Mouse (Mus musculus) intestine, embryonic 15.5 days (tissue): ENCODE measurements around the gene Zfp692. TPM values are rescaled to one million over a fixed set of nuclear protein-coding genes. Genes with fewer than 3 reads are reported as not detected.

Experiments used
- ATAC-seq: fragments of 200-750 bp; cut with Nextera tagmentation; 2 replicates; pipeline ENCODE4 v1.8.0; 2017; ENCODE audit warnings: moderate TSS enrichment, moderate library complexity
- H3K27ac ChIP-seq: fragments of 300-500 bp; sonication (generic); 2 replicates; pipeline ENCODE4 v1.5.1; 2015; ENCODE audit warnings: mild to moderate bottlenecking, inconsistent platforms
- H3K27me3 ChIP-seq: fragments of 300-500 bp; sonication (generic); replicated peaks from 2 replicates; pipeline ENCODE4 v1.6.1; 2015; ENCODE audit warnings: inconsistent platforms
- H3K36me3 ChIP-seq: fragments of 300-500 bp; sonication (generic); 2 replicates; pipeline ENCODE4 v1.6.1; 2015; ENCODE audit warnings: inconsistent platforms
- H3K4me1 ChIP-seq: fragments of 300-500 bp; sonication (generic); replicated peaks from 2 replicates; pipeline ENCODE4 v1.6.1; 2015; ENCODE audit warnings: inconsistent platforms
- H3K4me2 ChIP-seq: fragments of 300-500 bp; sonication (generic); replicated peaks from 2 replicates; pipeline ENCODE4 v1.6.1; 2015; ENCODE audit warnings: mild to moderate bottlenecking, inconsistent platforms
- H3K4me3 ChIP-seq: fragments of 300-500 bp; sonication (generic); replicated peaks from 2 replicates; pipeline ENCODE4 v1.5.1; 2015; ENCODE audit warnings: inconsistent platforms
- H3K9ac ChIP-seq: fragments of 300-500 bp; sonication (generic); 2 replicates; pipeline ENCODE4 v1.6.1; 2015; ENCODE audit warnings: inconsistent platforms
- H3K9me3 ChIP-seq: fragments of 300-500 bp; sonication (generic); 2 replicates; pipeline ENCODE4 v1.6.1; 2016; ENCODE audit warnings: inconsistent platforms
- WGBS: fragments of 180-500 bp; shearing (Covaris S2); methylation state at CpG from one replicate; pipeline ENCODE4 v1.1.7; 2015; 5-methylcytosine and 5-hydroxymethylcytosine counted together
- polyA plus RNA-seq: library from polyadenylated mRNA; unstranded; fragments of >200 nt; fragmentation: Nextera tagmentation; extraction: Ambion mirVana; gene quantifications from 2 replicates; pipeline ENCODE4 v1.2.1, GENCODE M21; 2015

The Zfp692 gene
- polyA plus RNA-seq: 22.1 and 23.6 TPM in 2 replicates

- Histone ChIP-seq H3K4me3 (peak within 1 kb of the TSS; percentile 52), H3K4me2 (peak within 1 kb of the TSS; percentile 90), H3K4me1 (peaks cover 17% of the 10 kb centered on the region; the same call in 1 of the 2 replicates), H3K27me3 (no peaks in the 10 kb centered on the region), H3K9me3 (no peaks in the 10 kb centered on the region), H3K36me3 (no peaks in the 10 kb centered on the region), H3K27ac (peak within 1 kb of the TSS; percentile 90), H3K9ac (peak within 1 kb of the TSS; percentile 61)
- ATAC-seq: peak; percentile 75
- WGBS: 0% methylated on average over 34 of the region's 34 CpGs
Observed at GRCm38 (mm10) chr11:58306860-58307308, at the start of gene Zfp692. Gene Zfp692 (plus strand): TSS chr11:58307069.

GRCm38 (mm10) chr11:58257816-58258215, 49.1 kb upstream of the Zfp692 start:
- H3K4me2 ChIP-seq: no peak overlapping the region
- H3K4me3 ChIP-seq: no peak overlapping the region
- no peak for ATAC-seq
- no peaks in the 10 kb centered on the region for H3K4me1 ChIP-seq
- H3K36me3 ChIP-seq: no peaks in the 10 kb centered on the region
- H3K27me3 ChIP-seq: no peaks in the 10 kb centered on the region
- no peak overlapping the region for H3K9ac ChIP-seq
- H3K27ac ChIP-seq: no peak overlapping the region
- no peaks in the 10 kb centered on the region for H3K9me3 ChIP-seq
- WGBS: 84% methylated on average over 5 of the region's 5 CpGs

DNA sequence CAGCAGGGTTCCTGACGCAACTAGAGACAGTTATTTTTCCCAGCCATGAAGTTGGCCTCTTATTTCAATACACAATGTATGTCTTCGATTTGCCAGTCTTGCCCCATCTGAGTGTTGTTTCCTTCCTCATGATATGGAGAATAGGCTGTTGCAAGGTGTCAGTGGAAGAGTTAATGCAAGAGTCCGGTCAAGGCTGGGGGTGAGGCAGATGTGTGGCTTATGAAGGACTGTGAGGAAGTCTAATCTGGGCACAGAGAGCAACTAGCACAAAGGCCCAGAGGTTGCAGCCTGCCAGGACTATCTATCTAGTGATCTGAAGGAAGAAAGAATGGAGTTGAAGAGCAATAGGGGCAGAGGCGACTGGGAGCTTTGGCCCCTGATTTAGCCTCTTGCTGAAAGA, 46.7 kb upstream of the Zfp692 start:
- Histone ChIP-seq H3K9ac (no peak overlapping the region), H3K27ac (no peak overlapping the region), H3K9me3 (no peaks in the 10 kb centered on the region), H3K4me3 (no peak overlapping the region), H3K36me3 (no peaks in the 10 kb centered on the region), H3K27me3 (no peaks in the 10 kb centered on the region), H3K4me1 (no peaks in the 10 kb centered on the region), H3K4me2 (no peak overlapping the region)
- ATAC-seq: no peak
- WGBS: 88% methylated on average over 4 of the region's 4 CpGs

DNA sequence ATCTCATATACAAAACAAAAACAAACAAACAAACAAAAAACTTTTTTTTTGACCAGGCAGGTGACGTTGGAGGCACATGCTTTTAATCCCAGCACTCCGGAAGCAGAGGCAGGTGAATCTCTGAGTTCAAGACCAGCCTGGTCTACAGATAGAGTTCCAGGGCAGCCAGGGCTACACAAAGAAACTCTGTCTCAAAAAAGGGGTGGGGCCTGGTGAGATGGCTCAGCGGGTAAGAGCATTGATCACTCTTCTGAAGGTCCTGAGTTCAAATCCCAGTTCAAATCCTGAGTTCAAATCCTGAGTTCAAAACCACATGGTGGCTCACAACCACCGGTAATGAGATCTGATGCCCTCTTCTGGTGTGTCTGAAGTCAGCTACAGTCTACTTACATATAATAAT, 45.0 kb upstream of the Zfp692 start:
- no peak overlapping the region for H3K4me2 ChIP-seq
- H3K9me3 ChIP-seq: no peaks in the 10 kb centered on the region
- no peak overlapping the region for H3K27ac ChIP-seq
- WGBS: 85% methylated on average over 4 of the region's 4 CpGs
- H3K27me3 ChIP-seq: no peaks in the 10 kb centered on the region
- no peak for ATAC-seq
- H3K9ac ChIP-seq: no peak overlapping the region
- no peak overlapping the region for H3K4me3 ChIP-seq
- no peaks in the 10 kb centered on the region for H3K36me3 ChIP-seq
- no peaks in the 10 kb centered on the region for H3K4me1 ChIP-seq

DNA sequence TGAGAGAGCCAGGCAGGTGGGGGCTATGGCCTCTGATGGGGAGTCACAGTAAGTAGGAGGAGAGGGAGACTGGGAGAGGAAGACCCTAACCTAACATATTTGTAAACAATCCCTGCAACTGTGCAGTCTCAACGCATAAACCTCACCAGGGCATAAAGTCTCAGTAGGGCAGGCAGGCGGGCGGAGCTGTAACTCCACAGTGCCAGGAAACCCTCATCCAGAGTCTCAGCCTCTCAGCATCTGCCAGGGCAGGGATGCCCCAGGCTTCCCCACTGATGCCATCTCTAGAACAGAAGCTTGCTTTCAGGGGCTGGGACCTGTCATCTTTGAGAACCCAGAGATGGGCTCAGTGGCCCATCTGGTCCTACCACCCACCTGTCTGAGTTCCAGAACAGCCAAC, 44.5 kb upstream of the Zfp692 start:
- 85% methylated on average over 3 of the region's 3 CpGs for WGBS
- no peaks in the 10 kb centered on the region for H3K27me3 ChIP-seq
- no peak overlapping the region for H3K9ac ChIP-seq
- no peak overlapping the region for H3K4me2 ChIP-seq
- H3K4me3 ChIP-seq: no peak overlapping the region
- no peak overlapping the region for H3K27ac ChIP-seq
- H3K9me3 ChIP-seq: no peaks in the 10 kb centered on the region
- no peaks in the 10 kb centered on the region for H3K36me3 ChIP-seq
- H3K4me1 ChIP-seq: no peaks in the 10 kb centered on the region
- no peak for ATAC-seq

DNA sequence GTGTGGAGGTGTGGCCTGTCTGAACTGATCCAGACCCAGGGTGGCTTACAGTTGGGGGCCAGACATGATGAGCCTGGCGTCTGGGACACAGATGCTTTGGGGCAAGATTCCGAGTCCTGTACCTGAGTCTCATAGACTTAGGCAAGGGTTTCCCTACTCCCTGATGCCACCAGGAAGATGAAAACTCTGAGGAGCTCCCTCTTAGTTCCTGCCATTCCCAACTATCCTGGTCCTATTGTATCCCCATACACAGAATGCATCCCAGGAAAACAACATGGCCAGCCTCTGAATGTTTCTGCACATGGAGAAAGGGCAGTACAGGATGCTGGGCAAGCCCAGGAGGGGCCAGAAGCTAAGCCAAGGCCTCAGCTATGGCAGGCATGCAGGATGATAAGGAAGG, 43.4 kb upstream of the Zfp692 start:
- WGBS: 72% methylated on average over 2 of the region's 2 CpGs
- Histone ChIP-seq H3K9ac (no peak overlapping the region), H3K4me3 (no peak overlapping the region), H3K27ac (no peak overlapping the region), H3K4me1 (no peaks in the 10 kb centered on the region), H3K4me2 (no peak overlapping the region), H3K27me3 (no peaks in the 10 kb centered on the region), H3K9me3 (no peaks in the 10 kb centered on the region), H3K36me3 (no peaks in the 10 kb centered on the region)
- ATAC-seq: no peak

- Histone ChIP-seq H3K27me3 (no peaks in the 10 kb centered on the region), H3K9me3 (no peaks in the 10 kb centered on the region), H3K4me2 (no peak overlapping the region), H3K27ac (no peak overlapping the region), H3K4me1 (no peaks in the 10 kb centered on the region), H3K36me3 (no peaks in the 10 kb centered on the region), H3K4me3 (no peak overlapping the region), H3K9ac (no peak overlapping the region)
- ATAC-seq: no peak
- 79% methylated on average over 9 of the region's 9 CpGs for WGBS
Observed at GRCm38 (mm10) chr11:58264546-58264945, 42.3 kb upstream of the Zfp692 start.

- H3K4me3 ChIP-seq: no peak overlapping the region
- 70% methylated on average over 3 of the region's 3 CpGs for WGBS
- no peaks in the 10 kb centered on the region; the same call in 1 of the 2 replicates for H3K27me3 ChIP-seq
- H3K27ac ChIP-seq: no peak overlapping the region
- H3K9me3 ChIP-seq: no peaks in the 10 kb centered on the region
- no peaks in the 10 kb centered on the region for H3K4me1 ChIP-seq
- H3K4me2 ChIP-seq: no peak overlapping the region
- no peak for ATAC-seq
- H3K9ac ChIP-seq: no peak overlapping the region
- H3K36me3 ChIP-seq: no peaks in the 10 kb centered on the region
Observed at GRCm38 (mm10) chr11:58268285-58268684, 38.6 kb upstream of the Zfp692 start.

DNA sequence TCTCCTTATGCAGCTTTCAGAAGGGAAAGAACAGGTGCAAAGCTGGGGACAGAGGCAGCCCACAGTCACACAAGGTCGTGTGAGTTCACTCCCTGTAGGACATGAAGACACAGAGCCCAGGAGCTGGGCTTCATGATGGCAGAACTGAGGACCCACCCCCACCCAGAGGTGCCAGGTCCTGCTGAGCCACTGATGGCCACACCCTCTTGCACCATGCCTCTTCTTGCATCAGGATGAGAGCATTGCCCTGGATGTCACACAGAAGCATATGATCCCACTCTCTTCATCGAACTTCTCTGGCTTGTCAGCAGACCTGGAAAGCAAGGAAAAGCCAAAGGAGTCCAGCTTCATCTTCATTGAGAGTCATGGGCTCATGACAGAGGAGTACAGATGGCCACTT, 32.3 kb upstream of the Zfp692 start, which contains the start of gene 4930438A08Rik:
Gene 4930438A08Rik, plus strand, starts transcription at position 228 of the 400 bp plus-strand sequence.
- no peaks in the 10 kb centered on the region for H3K4me1 ChIP-seq
- H3K27ac ChIP-seq: no peak within 1 kb of the TSS
- no peaks in the 10 kb centered on the region for H3K9me3 ChIP-seq
- WGBS: 44% methylated on average over 2 of the region's 2 CpGs
- no peak within 1 kb of the TSS for H3K9ac ChIP-seq
- no peaks in the 10 kb centered on the region; the same call in 1 of the 2 replicates for H3K27me3 ChIP-seq
- ATAC-seq: no peak
- no peak within 1 kb of the TSS for H3K4me2 ChIP-seq
- no peak within 1 kb of the TSS for H3K4me3 ChIP-seq
- no peaks in the 10 kb centered on the region for H3K36me3 ChIP-seq

GRCm38 (mm10) chr11:58275756-58276155, 31.1 kb upstream of the Zfp692 start:
- no peak overlapping the region for H3K9ac ChIP-seq
- no peak overlapping the region for H3K4me2 ChIP-seq
- H3K9me3 ChIP-seq: no peaks in the 10 kb centered on the region
- no peaks in the 10 kb centered on the region for H3K36me3 ChIP-seq
- 67% methylated on average over 4 of the region's 4 CpGs for WGBS
- no peaks in the 10 kb centered on the region for H3K4me1 ChIP-seq
- no peak for ATAC-seq
- no peak overlapping the region for H3K27ac ChIP-seq
- no peaks in the 10 kb centered on the region; the same call in 1 of the 2 replicates for H3K27me3 ChIP-seq
- H3K4me3 ChIP-seq: no peak overlapping the region

- 85% methylated on average over 13 of the region's 13 CpGs for WGBS
- ATAC-seq: no peak
- no peak overlapping the region for H3K27ac ChIP-seq
- H3K27me3 ChIP-seq: no peaks in the 10 kb centered on the region; the same call in 1 of the 2 replicates
- no peak overlapping the region for H3K4me2 ChIP-seq
- H3K36me3 ChIP-seq: no peaks in the 10 kb centered on the region
- H3K4me3 ChIP-seq: no peak overlapping the region
- H3K9ac ChIP-seq: no peak overlapping the region
- H3K9me3 ChIP-seq: no peaks in the 10 kb centered on the region
- no peaks in the 10 kb centered on the region for H3K4me1 ChIP-seq
Observed at GRCm38 (mm10) chr11:58281970-58282496, 24.8 kb upstream of the Zfp692 start.

DNA sequence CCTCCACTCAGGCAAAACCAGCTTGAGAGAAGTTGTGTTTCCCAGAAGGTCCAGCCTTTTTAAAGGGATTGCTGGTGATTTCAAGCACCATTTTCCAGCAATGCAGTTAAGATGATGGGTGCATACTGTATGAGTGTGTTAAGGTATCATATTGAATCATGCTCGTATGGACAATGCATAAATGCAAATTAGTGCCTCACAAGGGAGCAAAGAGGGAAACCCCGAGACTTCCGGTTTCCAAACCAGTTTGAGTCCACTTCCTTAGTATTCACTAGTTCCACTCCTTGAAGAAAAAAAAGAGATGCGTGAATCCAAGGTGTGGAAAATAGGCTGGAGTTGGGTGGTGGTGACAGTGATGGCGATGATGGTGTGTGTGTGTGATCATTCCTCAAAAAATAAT, 24.4 kb upstream of the Zfp692 start:
- Histone ChIP-seq H3K4me3 (no peak overlapping the region), H3K27me3 (no peaks in the 10 kb centered on the region; the same call in 1 of the 2 replicates), H3K4me2 (no peak overlapping the region), H3K9ac (no peak overlapping the region), H3K27ac (no peak overlapping the region), H3K4me1 (no peaks in the 10 kb centered on the region), H3K36me3 (no peaks in the 10 kb centered on the region), H3K9me3 (no peaks in the 10 kb centered on the region)
- WGBS: 87% methylated on average over 5 of the region's 5 CpGs
- ATAC-seq: no peak

DNA sequence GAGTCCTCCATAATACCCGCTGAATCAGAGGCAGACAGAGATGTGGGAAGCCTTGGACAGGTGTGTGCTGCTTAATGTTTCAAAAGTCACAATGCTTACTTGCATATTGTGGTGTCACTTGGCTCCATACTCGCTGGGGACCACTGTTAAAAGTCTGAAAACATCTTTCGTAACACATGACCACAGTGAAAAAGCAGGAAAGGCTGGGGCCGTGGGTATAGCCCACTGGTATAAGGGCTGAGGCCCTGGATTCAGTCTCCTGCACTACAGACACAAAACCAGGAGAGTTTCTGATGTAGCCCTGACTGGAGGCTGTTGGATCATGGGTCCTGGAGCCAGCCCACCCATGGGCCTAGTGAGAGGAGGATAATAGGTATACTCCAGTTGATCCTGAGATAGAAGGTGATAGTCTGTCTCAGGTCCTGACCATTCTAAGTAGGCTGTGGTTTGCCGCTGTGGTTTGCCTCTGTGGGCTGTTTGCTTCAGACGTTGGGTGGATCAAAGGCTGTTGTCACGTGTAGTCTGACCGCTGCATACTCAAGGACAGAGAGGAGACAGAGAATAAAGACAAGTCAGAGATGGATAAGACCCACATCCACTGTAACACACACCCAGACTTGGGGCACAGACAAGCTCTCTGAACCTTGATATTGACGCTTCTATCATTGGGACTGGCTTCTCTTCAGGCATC, 16.7 kb upstream of the Zfp692 start:
- no peak overlapping the region for H3K4me2 ChIP-seq
- ATAC-seq: no peak
- no peak overlapping the region for H3K4me3 ChIP-seq
- H3K9me3 ChIP-seq: no peaks in the 10 kb centered on the region
- H3K27me3 ChIP-seq: no peaks in the 10 kb centered on the region
- WGBS: 71% methylated on average over 9 of the region's 9 CpGs
- H3K27ac ChIP-seq: no peak overlapping the region
- no peaks in the 10 kb centered on the region for H3K36me3 ChIP-seq
- no peak overlapping the region; the same call in 1 of the 2 replicates for H3K9ac ChIP-seq
- no peaks in the 10 kb centered on the region for H3K4me1 ChIP-seq
